Mouse (Mus musculus): ENCODE measurements around the gene H2-M10.6.

GRCm38 (mm10) chr17:36825525-36825924, 13.6 kb downstream of the H2-M10.6 start:
- TF ChIP-seq CTCF (IDR thresholded peaks at IDR 0.05; ENCODE audit: control insufficient read depth, insufficient read depth, insufficient replicate concordance, low read depth, low read length): no peak
- TF ChIP-seq POLR2A (IDR thresholded peaks at IDR 0.05; ENCODE audit: control insufficient read depth, low read depth, low read length): no peak

All from testis, adult 2 months (tissue).